Mouse (Mus musculus): ENCODE results near the gene Kif16b. TPM values are rescaled to one million over a fixed set of nuclear protein-coding genes. Genes with fewer than 3 reads are reported as not detected.

Gene Kif16b
- polyA plus RNA-seq, 1 experiment from 2014 or later, result 4.1 TPM

GRCm38 (mm10) chr2:142625101-142625500 is 276.2 kb downstream of the Kif16b start:
- no peak for ATAC-seq
- H3K9ac ChIP-seq, result no peak overlapping the region
- H3K9me3 ChIP-seq (replicated peaks), result no peaks in the 10 kb centered on the region
- no peaks in the 10 kb centered on the region for H3K4me1 ChIP-seq
- H3K27me3 ChIP-seq, result no peaks in the 10 kb centered on the region
- H3K27ac ChIP-seq, result no peak overlapping the region
- 83% methylated on average over 3 of the region's 3 CpGs for WGBS
- H3K4me3 ChIP-seq, result no peak overlapping the region
- H3K36me3 ChIP-seq (ENCODE audit: poor library complexity, severe bottlenecking), result no peaks in the 10 kb centered on the region
- no peak overlapping the region for H3K4me2 ChIP-seq

GRCm38 (mm10) chr2:142624254-142624653 is 277.1 kb downstream of the Kif16b start:
- Histone ChIP-seq H3K9me3 (replicated peaks) (no peaks in the 10 kb centered on the region), H3K36me3 (ENCODE audit: poor library complexity, severe bottlenecking) (peaks cover 4% of the 10 kb centered on the region; the same call in 1 of the 2 replicates), H3K27ac (no peak overlapping the region), H3K9ac (no peak overlapping the region), H3K4me3 (no peak overlapping the region), H3K4me2 (no peak overlapping the region), H3K4me1 (no peaks in the 10 kb centered on the region), H3K27me3 (no peaks in the 10 kb centered on the region)
- 90% methylated on average over 2 of the region's 2 CpGs for WGBS
- ATAC-seq, result no peak

GRCm38 (mm10) chr2:142621152-142621551 is 280.2 kb downstream of the Kif16b start:
- no peak overlapping the region for H3K9ac ChIP-seq
- no peak overlapping the region for H3K4me2 ChIP-seq
- no peak overlapping the region for H3K27ac ChIP-seq
- peaks cover 4% of the 10 kb centered on the region; the same call in 1 of the 2 replicates for H3K36me3 ChIP-seq (ENCODE audit: poor library complexity, severe bottlenecking)
- no peaks in the 10 kb centered on the region for H3K9me3 ChIP-seq (replicated peaks)
- 95% methylated on average over 4 of the region's 4 CpGs for WGBS
- no peak overlapping the region for H3K4me3 ChIP-seq
- no peaks in the 10 kb centered on the region for H3K27me3 ChIP-seq
- no peaks in the 10 kb centered on the region for H3K4me1 ChIP-seq
- ATAC-seq, result no peak

GRCm38 (mm10) chr2:142619926-142620325 is 281.4 kb downstream of the Kif16b start:
- no peak overlapping the region for H3K9ac ChIP-seq
- no peak overlapping the region for H3K4me2 ChIP-seq
- H3K4me3 ChIP-seq, result no peak overlapping the region
- H3K9me3 ChIP-seq (replicated peaks), result no peaks in the 10 kb centered on the region
- H3K36me3 ChIP-seq (ENCODE audit: poor library complexity, severe bottlenecking), result peaks cover 4% of the 10 kb centered on the region; the same call in 1 of the 2 replicates
- no peaks in the 10 kb centered on the region for H3K4me1 ChIP-seq
- H3K27ac ChIP-seq, result no peak overlapping the region
- no peaks in the 10 kb centered on the region for H3K27me3 ChIP-seq
- ATAC-seq, result no peak

GRCm38 (mm10) chr2:142614535-142614934 is 286.8 kb downstream of the Kif16b start:
- H3K36me3 ChIP-seq (ENCODE audit: poor library complexity, severe bottlenecking), result peaks cover 2% of the 10 kb centered on the region; the same call in 1 of the 2 replicates
- H3K27me3 ChIP-seq, result no peaks in the 10 kb centered on the region
- H3K4me3 ChIP-seq, result no peak overlapping the region
- no peak overlapping the region for H3K9ac ChIP-seq
- no peak overlapping the region for H3K27ac ChIP-seq
- H3K9me3 ChIP-seq (replicated peaks), result no peaks in the 10 kb centered on the region
- WGBS, result 85% methylated on average over 5 of the region's 5 CpGs
- no peak for ATAC-seq
- no peak overlapping the region for H3K4me2 ChIP-seq
- no peaks in the 10 kb centered on the region for H3K4me1 ChIP-seq

GRCm38 (mm10) chr2:142612359-142612953 is 288.9 kb downstream of the Kif16b start:
- Histone ChIP-seq H3K36me3 (ENCODE audit: poor library complexity, severe bottlenecking) (no peaks in the 10 kb centered on the region), H3K27ac (no peak overlapping the region), H3K4me1 (no peaks in the 10 kb centered on the region), H3K27me3 (no peaks in the 10 kb centered on the region), H3K9ac (no peak overlapping the region), H3K9me3 (replicated peaks) (no peaks in the 10 kb centered on the region), H3K4me3 (no peak overlapping the region), H3K4me2 (no peak overlapping the region)
- WGBS, result 83% methylated on average over 5 of the region's 5 CpGs
- no peak for ATAC-seq

GRCm38 (mm10) chr2:142611113-142611512 is 290.2 kb downstream of the Kif16b start:
- no peaks in the 10 kb centered on the region for H3K36me3 ChIP-seq (ENCODE audit: poor library complexity, severe bottlenecking)
- peak; percentile 83 for ATAC-seq
- no peaks in the 10 kb centered on the region for H3K4me1 ChIP-seq
- no peak overlapping the region for H3K4me2 ChIP-seq
- no peaks in the 10 kb centered on the region for H3K27me3 ChIP-seq
- H3K4me3 ChIP-seq, result no peak overlapping the region
- H3K9me3 ChIP-seq (replicated peaks), result no peaks in the 10 kb centered on the region
- H3K27ac ChIP-seq, result no peak overlapping the region
- WGBS, result 63% methylated on average over 6 of the region's 6 CpGs
- no peak overlapping the region for H3K9ac ChIP-seq

GRCm38 (mm10) chr2:142610206-142610605 is 291.1 kb downstream of the Kif16b start:
- H3K27me3 ChIP-seq, result no peaks in the 10 kb centered on the region
- no peaks in the 10 kb centered on the region for H3K4me1 ChIP-seq
- H3K9me3 ChIP-seq (replicated peaks), result no peaks in the 10 kb centered on the region
- H3K9ac ChIP-seq, result no peak overlapping the region
- no peaks in the 10 kb centered on the region for H3K36me3 ChIP-seq (ENCODE audit: poor library complexity, severe bottlenecking)
- H3K4me3 ChIP-seq, result no peak overlapping the region
- H3K4me2 ChIP-seq, result no peak overlapping the region
- no peak for ATAC-seq
- WGBS, result 91% methylated on average over 5 of the region's 5 CpGs
- no peak overlapping the region for H3K27ac ChIP-seq

GRCm38 (mm10) chr2:142608778-142609177 is 292.6 kb downstream of the Kif16b start:
- Histone ChIP-seq H3K27me3 (no peaks in the 10 kb centered on the region), H3K4me3 (no peak overlapping the region), H3K4me1 (no peaks in the 10 kb centered on the region), H3K4me2 (no peak overlapping the region), H3K36me3 (ENCODE audit: poor library complexity, severe bottlenecking) (no peaks in the 10 kb centered on the region), H3K9me3 (replicated peaks) (no peaks in the 10 kb centered on the region), H3K27ac (no peak overlapping the region), H3K9ac (no peak overlapping the region)
- 95% methylated on average over 17 of the region's 17 CpGs for WGBS
- no peak for ATAC-seq

- no peaks in the 10 kb centered on the region for H3K9me3 ChIP-seq (replicated peaks)
- H3K36me3 ChIP-seq (ENCODE audit: poor library complexity, severe bottlenecking), result no peaks in the 10 kb centered on the region
- H3K9ac ChIP-seq, result no peak overlapping the region
- no peak for ATAC-seq
- WGBS, result 76% methylated on average over 4 of the region's 4 CpGs
- H3K4me2 ChIP-seq, result no peak overlapping the region
- H3K27ac ChIP-seq, result no peak overlapping the region
- no peaks in the 10 kb centered on the region for H3K4me1 ChIP-seq
- no peak overlapping the region for H3K4me3 ChIP-seq
- H3K27me3 ChIP-seq, result no peaks in the 10 kb centered on the region
These were observed 296.6 kb downstream of the Kif16b start for GRCm38 (mm10) chr2:142604762-142605161.

- no peak for ATAC-seq
- H3K4me1 ChIP-seq, result no peaks in the 10 kb centered on the region
- 65% methylated on average over 2 of the region's 2 CpGs for WGBS
These were observed 298.1 kb downstream of the Kif16b start for GRCm38 (mm10) chr2:142603210-142603609.

GRCm38 (mm10) chr2:142599235-142599634 is 302.1 kb downstream of the Kif16b start:
- peak; percentile 2; the same call in 1 of the 2 replicates for ATAC-seq
- WGBS, result 61% methylated on average over 4 of the region's 4 CpGs
- Histone ChIP-seq H3K27ac (no peak overlapping the region), H3K4me2 (no peak overlapping the region), H3K36me3 (ENCODE audit: poor library complexity, severe bottlenecking) (no peaks in the 10 kb centered on the region), H3K27me3 (no peaks in the 10 kb centered on the region), H3K4me3 (no peak overlapping the region), H3K4me1 (no peaks in the 10 kb centered on the region), H3K9me3 (replicated peaks) (no peaks in the 10 kb centered on the region), H3K9ac (no peak overlapping the region)

More at GRCm38 (mm10) chr2:142603210-142603609, 298.1 kb downstream of the Kif16b start:
- no peak overlapping the region for H3K27ac ChIP-seq
- H3K36me3 ChIP-seq (ENCODE audit: poor library complexity, severe bottlenecking), result no peaks in the 10 kb centered on the region
- H3K9me3 ChIP-seq (replicated peaks), result no peaks in the 10 kb centered on the region
- no peaks in the 10 kb centered on the region for H3K27me3 ChIP-seq
- H3K4me3 ChIP-seq, result no peak overlapping the region
- H3K9ac ChIP-seq, result no peak overlapping the region
- no peak overlapping the region for H3K4me2 ChIP-seq

All from forebrain, embryonic 13.5 days (tissue).